Mouse (Mus musculus): ENCODE results near the gene Bcas3. TPM values are rescaled to one million over a fixed set of nuclear protein-coding genes. Genes with fewer than 3 reads are reported as not detected.

The Bcas3 gene
- polyA plus RNA-seq, 1 experiment from 2014 or later, result 20.5 TPM

GRCm38 (mm10) chr11:85643025-85643424 is 290.1 kb downstream of the Bcas3 start:
- Histone ChIP-seq H3K9ac (ENCODE audit: low read length) (no peak overlapping the region), H3K4me1 (ENCODE audit: control insufficient read depth, insufficient read depth, low read length) (peaks cover 11% of the 10 kb centered on the region)
- 83% methylated on average over 4 of the region's 4 CpGs for WGBS

DNA sequence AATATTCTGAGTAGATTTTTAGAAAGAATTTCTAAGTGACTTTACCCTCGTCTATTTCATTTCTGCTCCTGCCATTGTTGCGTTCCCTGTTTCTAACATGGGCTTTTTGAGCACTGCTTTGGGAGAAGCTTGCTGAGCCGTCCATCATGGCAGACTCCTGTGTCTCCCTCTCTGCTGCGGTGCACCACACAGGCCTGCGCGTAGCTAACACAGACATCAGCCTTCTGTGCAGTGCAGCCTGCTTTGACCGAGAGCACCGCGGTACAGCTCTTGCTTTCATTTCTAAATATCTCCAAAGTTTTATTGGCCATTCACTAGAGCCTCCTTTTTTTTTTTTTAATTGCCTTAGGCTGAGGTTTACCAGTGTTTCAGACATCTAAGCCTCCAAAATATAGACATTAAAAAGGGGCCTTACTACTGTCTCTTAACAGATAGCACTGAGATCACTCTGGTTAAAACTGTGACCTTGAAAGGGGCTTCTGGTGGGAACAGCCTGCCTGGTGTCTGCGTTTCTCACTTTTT is 290.6 kb downstream of the Bcas3 start:
- Histone ChIP-seq H3K27me3 (ENCODE audit: control insufficient read depth, insufficient read depth, low read length) (no peaks in the 10 kb centered on the region), H3K27ac (ENCODE audit: low read length) (peak overlapping the region; percentile 54), H3K36me3 (ENCODE audit: control insufficient read depth, insufficient read depth) (no peaks in the 10 kb centered on the region), H3K9ac (ENCODE audit: low read length) (no peak overlapping the region), H3K4me3 (ENCODE audit: low read length) (no peak overlapping the region), H3K4me1 (ENCODE audit: control insufficient read depth, insufficient read depth, low read length) (peaks cover 11% of the 10 kb centered on the region), H3K9me3 (replicated peaks; ENCODE audit: control insufficient read depth, low read length) (no peaks in the 10 kb centered on the region), H3K4me2 (ENCODE audit: low read depth, low read length) (peak overlapping the region; percentile 29)
- 57% methylated on average over 10 of the region's 10 CpGs for WGBS
- no peak; the same call in 1 of the 2 replicates for ATAC-seq (replicated peaks; ENCODE audit: extremely low read depth, insufficient read depth, low FRiP score)

More at GRCm38 (mm10) chr11:85643025-85643424, 290.1 kb downstream of the Bcas3 start:
- H3K9me3 ChIP-seq (replicated peaks; ENCODE audit: control insufficient read depth, low read length), result no peaks in the 10 kb centered on the region
- no peaks in the 10 kb centered on the region for H3K36me3 ChIP-seq (ENCODE audit: control insufficient read depth, insufficient read depth)
- no peak overlapping the region for H3K4me2 ChIP-seq (ENCODE audit: low read depth, low read length)
- ATAC-seq (replicated peaks; ENCODE audit: extremely low read depth, insufficient read depth, low FRiP score), result no peak
- no peaks in the 10 kb centered on the region for H3K27me3 ChIP-seq (ENCODE audit: control insufficient read depth, insufficient read depth, low read length)
- no peak overlapping the region for H3K27ac ChIP-seq (ENCODE audit: low read length)
- H3K4me3 ChIP-seq (ENCODE audit: low read length), result no peak overlapping the region

DNA sequence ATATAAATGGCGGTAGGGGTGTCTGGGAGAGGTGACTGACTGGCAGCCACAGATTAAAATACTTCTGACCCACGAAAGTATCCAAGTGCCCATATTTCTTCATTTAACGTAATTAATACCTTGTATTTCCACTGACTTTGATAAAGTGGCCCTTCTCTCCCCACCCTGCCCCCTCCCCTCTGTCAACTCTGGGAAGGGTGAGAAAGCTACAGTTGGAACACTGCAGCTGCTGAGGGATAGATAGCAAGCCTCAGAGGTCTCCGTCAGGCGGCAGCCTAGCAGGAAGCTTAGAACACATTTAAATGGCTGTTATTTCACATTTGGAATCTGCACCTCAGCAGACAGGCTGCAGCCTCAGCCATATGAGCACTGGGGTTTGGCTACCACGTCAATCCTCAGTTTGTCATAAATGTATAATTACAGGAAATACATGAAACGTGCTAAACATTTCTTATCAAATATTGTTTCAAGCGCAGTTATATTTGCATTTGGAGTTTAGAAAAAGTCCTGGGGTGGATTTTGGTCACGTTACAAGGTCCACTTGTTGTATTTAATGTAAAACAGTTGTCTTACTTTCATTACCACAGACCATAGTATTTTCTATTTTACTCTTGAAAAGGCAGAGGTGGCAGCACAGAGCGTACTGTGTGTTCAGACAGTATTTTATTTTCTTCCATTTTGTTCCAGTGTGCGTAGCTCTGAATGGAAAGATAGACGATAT is 291.2 kb downstream of the Bcas3 start:
- WGBS, result 37% methylated on average over 12 of the region's 12 CpGs
- Histone ChIP-seq H3K9ac (ENCODE audit: low read length) (peak overlapping the region; percentile 30; the same call in 1 of the 2 replicates), H3K4me3 (ENCODE audit: low read length) (no peak overlapping the region), H3K36me3 (ENCODE audit: control insufficient read depth, insufficient read depth) (no peaks in the 10 kb centered on the region), H3K4me1 (ENCODE audit: control insufficient read depth, insufficient read depth, low read length) (peaks cover 11% of the 10 kb centered on the region), H3K27me3 (ENCODE audit: control insufficient read depth, insufficient read depth, low read length) (no peaks in the 10 kb centered on the region), H3K4me2 (ENCODE audit: low read depth, low read length) (peak overlapping the region; percentile 29), H3K9me3 (replicated peaks; ENCODE audit: control insufficient read depth, low read length) (no peaks in the 10 kb centered on the region), H3K27ac (ENCODE audit: low read length) (peak overlapping the region; percentile 54)
- ATAC-seq (replicated peaks; ENCODE audit: extremely low read depth, insufficient read depth, low FRiP score), result no peak; the same call in 1 of the 2 replicates

- Histone ChIP-seq H3K4me3 (ENCODE audit: low read length) (no peak overlapping the region), H3K27me3 (ENCODE audit: control insufficient read depth, insufficient read depth, low read length) (no peaks in the 10 kb centered on the region), H3K4me1 (ENCODE audit: control insufficient read depth, insufficient read depth, low read length) (peaks cover 11% of the 10 kb centered on the region), H3K9me3 (replicated peaks; ENCODE audit: control insufficient read depth, low read length) (no peaks in the 10 kb centered on the region), H3K36me3 (ENCODE audit: control insufficient read depth, insufficient read depth) (no peaks in the 10 kb centered on the region), H3K4me2 (ENCODE audit: low read depth, low read length) (no peak overlapping the region), H3K9ac (ENCODE audit: low read length) (no peak overlapping the region), H3K27ac (ENCODE audit: low read length) (no peak overlapping the region)
- no peak for ATAC-seq (replicated peaks; ENCODE audit: extremely low read depth, insufficient read depth, low FRiP score)
- WGBS, result 68% methylated on average over 6 of the region's 6 CpGs
Observed at GRCm38 (mm10) chr11:85644748-85645060, 291.7 kb downstream of the Bcas3 start.

- ATAC-seq (replicated peaks; ENCODE audit: extremely low read depth, insufficient read depth, low FRiP score), result no peak
- 81% methylated on average over 7 of the region's 7 CpGs for WGBS
- no peak overlapping the region for H3K27ac ChIP-seq (ENCODE audit: low read length)
Observed at GRCm38 (mm10) chr11:85645152-85645835, 292.3 kb downstream of the Bcas3 start.

DNA sequence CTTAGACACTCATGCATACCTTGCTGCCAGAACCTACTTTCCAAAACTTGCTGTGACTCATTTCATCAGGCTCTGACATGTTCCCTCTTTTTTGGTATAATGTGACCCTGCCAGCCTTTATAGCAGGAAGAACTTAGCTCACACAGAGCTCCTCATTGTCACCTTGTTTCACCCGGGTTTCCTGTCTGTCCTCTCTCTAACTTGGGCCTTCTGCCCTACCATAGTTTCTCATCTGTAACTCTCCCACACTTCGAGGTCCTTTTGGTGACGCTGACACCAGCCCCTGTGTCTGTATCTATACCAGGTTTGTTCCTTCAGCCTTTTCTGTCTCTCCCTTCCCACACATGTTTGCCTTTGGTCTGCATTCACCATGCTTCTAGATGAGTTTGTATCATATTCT is 295.9 kb downstream of the Bcas3 start:
- Histone ChIP-seq H3K9ac (ENCODE audit: low read length) (no peak overlapping the region), H3K9me3 (replicated peaks; ENCODE audit: control insufficient read depth, low read length) (no peaks in the 10 kb centered on the region), H3K36me3 (ENCODE audit: control insufficient read depth, insufficient read depth) (no peaks in the 10 kb centered on the region), H3K27ac (ENCODE audit: low read length) (no peak overlapping the region), H3K4me1 (ENCODE audit: control insufficient read depth, insufficient read depth, low read length) (peaks cover 8% of the 10 kb centered on the region), H3K4me3 (ENCODE audit: low read length) (no peak overlapping the region), H3K27me3 (ENCODE audit: control insufficient read depth, insufficient read depth, low read length) (no peaks in the 10 kb centered on the region), H3K4me2 (ENCODE audit: low read depth, low read length) (no peak overlapping the region)
- 64% methylated on average over 3 of the region's 3 CpGs for WGBS
- ATAC-seq (replicated peaks; ENCODE audit: extremely low read depth, insufficient read depth, low FRiP score), result no peak

More at GRCm38 (mm10) chr11:85645152-85645835, 292.3 kb downstream of the Bcas3 start:
- Histone ChIP-seq H3K4me1 (ENCODE audit: control insufficient read depth, insufficient read depth, low read length) (peaks cover 11% of the 10 kb centered on the region), H3K4me3 (ENCODE audit: low read length) (no peak overlapping the region), H3K4me2 (ENCODE audit: low read depth, low read length) (no peak overlapping the region), H3K9ac (ENCODE audit: low read length) (no peak overlapping the region), H3K27me3 (ENCODE audit: control insufficient read depth, insufficient read depth, low read length) (no peaks in the 10 kb centered on the region), H3K9me3 (replicated peaks; ENCODE audit: control insufficient read depth, low read length) (no peaks in the 10 kb centered on the region), H3K36me3 (ENCODE audit: control insufficient read depth, insufficient read depth) (no peaks in the 10 kb centered on the region)

DNA sequence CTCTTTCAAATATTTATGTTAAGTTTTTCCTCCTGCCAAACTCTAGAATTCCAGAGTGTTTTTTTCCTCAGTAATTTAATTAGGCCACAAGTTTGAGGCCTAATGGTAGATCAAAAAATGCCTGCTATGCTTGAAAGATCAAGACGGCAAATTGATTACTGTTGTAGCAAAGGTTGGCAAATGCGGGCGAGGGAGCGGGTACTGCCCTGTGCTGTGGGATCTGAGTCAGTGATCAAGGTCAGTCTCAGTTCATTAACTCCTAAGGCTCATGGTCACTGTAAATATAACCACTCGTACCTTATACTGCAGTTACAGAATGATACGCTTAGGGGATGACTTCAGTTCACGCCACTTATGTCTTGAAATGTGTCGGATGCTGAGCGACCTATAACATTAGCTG is 296.4 kb downstream of the Bcas3 start:
- Histone ChIP-seq H3K27ac (ENCODE audit: low read length) (no peak overlapping the region), H3K9ac (ENCODE audit: low read length) (no peak overlapping the region), H3K36me3 (ENCODE audit: control insufficient read depth, insufficient read depth) (no peaks in the 10 kb centered on the region), H3K4me1 (ENCODE audit: control insufficient read depth, insufficient read depth, low read length) (peaks cover 4% of the 10 kb centered on the region; the same call in 1 of the 2 replicates), H3K9me3 (replicated peaks; ENCODE audit: control insufficient read depth, low read length) (no peaks in the 10 kb centered on the region), H3K4me2 (ENCODE audit: low read depth, low read length) (no peak overlapping the region), H3K4me3 (ENCODE audit: low read length) (no peak overlapping the region), H3K27me3 (ENCODE audit: control insufficient read depth, insufficient read depth, low read length) (no peaks in the 10 kb centered on the region)
- 91% methylated on average over 9 of the region's 9 CpGs for WGBS
- ATAC-seq (replicated peaks; ENCODE audit: extremely low read depth, insufficient read depth, low FRiP score), result no peak

DNA sequence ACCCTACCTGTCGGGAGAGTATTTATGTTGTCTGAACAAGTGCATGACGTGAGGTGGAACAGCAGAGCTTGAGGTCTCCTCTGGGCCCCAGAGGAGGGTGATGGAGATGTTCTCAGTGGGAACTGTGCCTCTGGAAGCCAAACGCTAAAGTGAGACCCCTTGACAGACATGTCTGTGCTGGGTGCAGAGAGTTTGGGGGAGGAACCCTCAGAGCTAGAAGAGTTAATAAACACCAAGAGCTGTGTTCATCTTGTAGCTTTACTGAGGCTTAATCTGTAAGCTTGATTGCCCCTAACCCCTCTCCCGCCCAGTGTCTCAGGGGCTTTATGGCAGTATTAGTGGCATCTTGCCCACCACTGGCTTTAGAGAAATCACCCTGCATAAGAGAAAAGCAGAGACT is 304.5 kb downstream of the Bcas3 start:
- no peak for ATAC-seq (replicated peaks; ENCODE audit: extremely low read depth, insufficient read depth, low FRiP score)
- Histone ChIP-seq H3K27ac (ENCODE audit: low read length) (no peak overlapping the region), H3K9me3 (replicated peaks; ENCODE audit: control insufficient read depth, low read length) (no peaks in the 10 kb centered on the region), H3K4me1 (ENCODE audit: control insufficient read depth, insufficient read depth, low read length) (no peaks in the 10 kb centered on the region), H3K36me3 (ENCODE audit: control insufficient read depth, insufficient read depth) (no peaks in the 10 kb centered on the region), H3K9ac (ENCODE audit: low read length) (no peak overlapping the region), H3K4me2 (ENCODE audit: low read depth, low read length) (no peak overlapping the region), H3K27me3 (ENCODE audit: control insufficient read depth, insufficient read depth, low read length) (no peaks in the 10 kb centered on the region), H3K4me3 (ENCODE audit: low read length) (no peak overlapping the region)
- WGBS, result 65% methylated on average over 4 of the region's 4 CpGs

DNA sequence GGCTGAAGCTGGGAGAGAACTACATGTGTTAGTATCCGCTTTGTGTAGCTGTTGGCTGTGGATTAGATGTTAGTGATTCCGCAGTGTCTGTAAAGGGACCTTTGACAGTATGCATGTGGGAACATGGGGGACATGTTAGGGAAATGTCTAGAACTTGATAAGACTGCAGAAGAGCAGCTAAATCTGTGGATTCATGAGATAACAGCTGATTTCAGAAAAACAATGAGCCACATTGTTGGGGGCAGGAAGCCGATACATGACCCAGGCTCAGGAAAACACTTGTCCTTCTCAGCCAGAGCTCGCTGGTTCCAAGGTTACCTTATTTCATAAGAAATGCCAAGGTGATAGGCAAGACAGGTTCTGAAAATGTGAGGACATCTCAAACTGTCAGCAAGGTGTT is 307.3 kb downstream of the Bcas3 start:
- no peak overlapping the region for H3K4me2 ChIP-seq (ENCODE audit: low read depth, low read length)
- H3K4me1 ChIP-seq (ENCODE audit: control insufficient read depth, insufficient read depth, low read length), result no peaks in the 10 kb centered on the region
- no peaks in the 10 kb centered on the region for H3K27me3 ChIP-seq (ENCODE audit: control insufficient read depth, insufficient read depth, low read length)
- 68% methylated on average over 4 of the region's 4 CpGs for WGBS
- no peaks in the 10 kb centered on the region for H3K36me3 ChIP-seq (ENCODE audit: control insufficient read depth, insufficient read depth)
- no peak for ATAC-seq (replicated peaks; ENCODE audit: extremely low read depth, insufficient read depth, low FRiP score)
- H3K9ac ChIP-seq (ENCODE audit: low read length), result no peak overlapping the region
- H3K27ac ChIP-seq (ENCODE audit: low read length), result no peak overlapping the region
- H3K4me3 ChIP-seq (ENCODE audit: low read length), result no peak overlapping the region
- H3K9me3 ChIP-seq (replicated peaks; ENCODE audit: control insufficient read depth, low read length), result no peaks in the 10 kb centered on the region

All from heart, embryonic 16.5 days (tissue).